Mouse (Mus musculus) ovary, postnatal 14 days (tissue): ENCODE measurements around the gene Gfy.
A peak's percentile ranks its signal among the peaks of the same experiment; 100 is the strongest.

ENCODE experiments used
- DNase-seq: peaks from one replicate; pipeline ENCODE4 v3.0.0; 2022; ENCODE audit warnings: low spot score

Gfy gene

GRCm38 (mm10) chr7:45179469-45179868, at the start of gene Gfy:
Gene Gfy, minus strand, starts transcription at chr7:45179569.
- DNase-seq: no peak

DNA sequence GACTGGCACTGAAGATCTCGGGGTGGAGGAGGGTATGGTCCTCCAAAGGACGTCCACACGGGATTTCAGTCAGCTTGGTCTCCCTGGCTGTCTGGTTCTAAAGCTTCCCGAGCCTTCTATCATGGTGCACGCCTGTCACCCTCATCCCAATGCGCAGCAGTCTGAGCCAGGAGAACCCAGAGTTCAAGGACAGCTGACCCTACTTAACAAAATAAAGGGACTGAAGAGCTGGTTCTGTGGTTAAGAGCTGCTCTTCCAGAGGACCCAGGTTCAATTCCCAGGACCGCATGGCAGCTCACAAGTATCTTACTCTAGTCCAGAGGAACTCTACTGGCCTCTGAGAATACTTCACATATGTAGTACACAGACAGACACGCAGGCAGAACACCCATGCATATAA, 49.7 kb upstream of the Gfy start:
- no peak for DNase-seq

DNA sequence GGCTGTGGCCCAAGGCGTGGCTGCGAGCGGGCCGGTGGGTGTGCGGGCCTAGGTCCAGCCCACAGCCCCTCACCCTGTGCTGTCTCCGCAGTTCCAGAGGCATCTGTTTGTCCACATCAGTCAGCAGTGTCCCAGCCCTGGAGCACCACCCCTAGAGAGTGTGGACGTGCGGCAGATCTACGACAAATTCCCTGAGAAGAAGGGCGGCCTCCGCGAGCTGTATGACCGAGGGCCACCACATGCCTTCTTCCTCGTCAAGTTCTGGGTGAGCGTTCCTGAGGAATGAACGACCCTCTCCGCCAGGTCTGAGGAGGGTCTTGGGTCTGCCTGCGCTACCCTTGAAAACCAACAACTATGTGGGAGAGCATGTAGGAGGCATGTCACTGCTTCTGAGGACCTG, 49.2 kb upstream of the Gfy start:
- DNase-seq: no peak

DNA sequence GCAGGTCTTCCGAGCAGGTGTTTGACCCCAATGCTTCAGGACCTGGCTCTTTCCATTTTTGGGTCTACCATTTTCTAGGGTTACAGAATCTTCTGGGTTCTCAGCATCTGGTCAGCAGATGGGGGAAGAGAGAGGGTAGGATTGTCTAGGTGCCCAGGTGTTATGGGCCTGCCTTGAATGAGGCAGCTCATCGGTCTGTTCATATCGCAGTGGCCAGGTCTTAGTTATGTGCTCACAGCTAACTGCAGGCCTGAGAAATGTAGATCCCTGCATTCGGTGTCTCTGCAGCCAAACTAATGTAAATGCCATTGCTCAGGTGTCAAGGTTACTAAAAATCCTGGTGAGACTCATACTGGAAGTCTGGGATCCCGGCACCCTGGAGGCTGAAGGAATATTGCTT, 47.1 kb upstream of the Gfy start:
- no peak for DNase-seq

DNA sequence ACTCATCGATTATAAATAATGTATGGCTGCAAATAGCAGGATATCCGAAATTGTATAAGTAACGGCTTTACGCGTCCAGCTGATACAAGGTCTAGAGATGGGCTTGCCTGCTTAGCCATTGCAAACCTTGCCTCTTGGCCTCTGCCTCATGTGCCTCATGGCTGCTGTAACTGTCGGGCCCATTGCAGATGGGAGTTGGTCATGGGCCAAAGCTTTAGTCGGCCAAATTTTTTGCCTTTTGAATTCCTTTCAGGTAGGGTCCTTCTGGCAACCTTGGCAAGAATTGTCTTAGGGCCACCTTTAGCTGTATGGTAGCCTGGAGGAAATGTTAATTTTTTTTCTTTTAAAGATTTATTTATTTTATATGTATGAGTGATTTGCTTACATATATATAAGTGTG, 45.5 kb upstream of the Gfy start:
- no peak for DNase-seq

DNA sequence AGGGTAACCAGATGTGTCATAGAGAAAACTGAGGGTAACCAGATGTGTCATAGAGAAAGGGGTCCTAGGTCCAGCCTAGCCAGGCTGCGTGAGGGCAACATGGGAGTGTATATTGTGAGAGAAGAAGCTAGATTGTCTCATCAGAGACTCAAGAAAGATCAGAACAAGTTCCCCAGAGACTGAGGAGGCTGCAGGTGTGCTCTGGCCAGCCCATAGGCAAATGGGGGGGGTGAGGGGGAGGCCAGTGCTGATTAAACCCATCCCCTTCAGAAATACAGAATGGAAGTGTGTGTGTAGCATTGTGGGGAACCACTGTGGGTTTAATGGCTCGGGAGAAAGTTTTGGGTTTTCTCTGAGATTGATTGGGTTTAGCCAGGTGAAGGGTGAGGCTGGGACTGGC, 42.3 kb upstream of the Gfy start:
- no peak for DNase-seq

- peak; percentile 64 for DNase-seq
Measured at GRCm38 (mm10) chr7:45216442-45217183, 37.2 kb upstream of the Gfy start.

- peak; percentile 47 for DNase-seq
Measured at GRCm38 (mm10) chr7:45215673-45216441, 36.5 kb upstream of the Gfy start, which contains the start of gene Tead2. Gene Tead2, plus strand, starts transcription at chr7:45215753.

DNA sequence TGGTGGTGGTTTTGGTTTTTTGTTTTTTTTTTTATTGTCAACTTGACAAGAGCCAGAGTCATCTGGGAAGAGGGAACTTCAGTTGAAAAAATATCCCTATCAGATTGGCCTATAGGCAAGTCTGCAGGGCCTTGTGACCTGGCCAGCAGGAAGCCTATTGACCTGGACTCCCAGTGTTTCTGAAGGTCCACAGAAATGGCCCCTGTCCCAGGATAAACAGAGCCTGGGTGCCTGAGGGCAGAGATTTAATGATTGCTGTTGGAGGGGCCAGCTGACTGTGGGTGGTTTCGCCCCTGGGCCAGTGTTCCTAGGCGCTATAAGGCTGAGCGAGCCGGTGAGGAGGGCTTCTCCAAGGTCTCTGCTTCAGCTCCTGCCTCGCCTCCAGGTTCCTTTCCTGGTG, 34.3 kb upstream of the Gfy start:
- no peak for DNase-seq

- no peak for DNase-seq
Measured at GRCm38 (mm10) chr7:45212356-45212755, 33.0 kb upstream of the Gfy start.

DNA sequence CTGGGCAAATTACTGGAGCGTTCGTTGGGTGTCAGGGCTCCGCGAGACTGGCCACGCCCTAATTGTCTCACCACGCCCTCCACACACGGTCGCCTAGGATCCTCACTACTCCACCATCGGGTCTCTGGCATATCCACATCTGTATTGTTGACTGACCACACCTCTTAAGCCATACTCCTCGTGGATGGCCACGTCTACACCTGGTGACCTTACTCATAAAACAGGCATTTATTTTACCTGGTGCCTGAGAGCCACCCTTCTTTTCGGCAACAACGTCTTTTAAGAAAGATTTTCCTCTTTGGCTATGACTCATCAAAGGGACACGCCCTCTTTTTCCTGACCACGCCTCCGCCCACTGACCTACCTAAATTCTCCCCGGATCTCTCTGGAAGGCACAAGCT, 32.5 kb upstream of the Gfy start, which contains the start of gene Dkkl1:
TSS of gene Dkkl1 (minus strand) at position 297 of the 401 bp plus-strand sequence.
- no peak for DNase-seq

- no peak for DNase-seq
Measured at GRCm38 (mm10) chr7:45211070-45211469, 31.7 kb upstream of the Gfy start.

- no peak for DNase-seq
Measured at GRCm38 (mm10) chr7:45208260-45208659, 28.9 kb upstream of the Gfy start.

GRCm38 (mm10) chr7:45204380-45205143, 25.2 kb upstream of the Gfy start, which contains the start of gene Ccdc155:
Gene Ccdc155, minus strand, starts transcription at chr7:45204892.
- DNase-seq: peak; percentile 72

DNA sequence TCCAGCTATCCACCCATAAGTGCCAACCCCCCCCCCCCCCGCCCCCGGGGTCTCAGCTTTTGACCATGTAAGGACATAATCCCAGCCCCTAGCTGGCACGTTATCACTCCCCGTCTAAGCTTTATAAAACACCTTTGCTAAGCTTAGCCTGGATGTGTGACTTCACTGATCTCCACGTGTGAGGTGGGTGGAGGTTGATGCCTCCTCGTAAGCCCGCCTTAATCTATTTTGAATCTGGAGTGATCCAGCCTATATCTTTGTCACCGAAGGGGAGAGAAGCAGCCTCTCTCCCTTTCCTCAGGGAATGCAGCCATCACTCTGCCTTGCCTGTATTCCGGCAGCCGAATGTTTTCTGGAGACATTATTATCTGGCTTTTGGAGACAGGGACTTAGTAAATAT, 23.3 kb upstream of the Gfy start:
- no peak for DNase-seq

- no peak for DNase-seq
Measured at GRCm38 (mm10) chr7:45198961-45199360, 19.6 kb upstream of the Gfy start.

DNA sequence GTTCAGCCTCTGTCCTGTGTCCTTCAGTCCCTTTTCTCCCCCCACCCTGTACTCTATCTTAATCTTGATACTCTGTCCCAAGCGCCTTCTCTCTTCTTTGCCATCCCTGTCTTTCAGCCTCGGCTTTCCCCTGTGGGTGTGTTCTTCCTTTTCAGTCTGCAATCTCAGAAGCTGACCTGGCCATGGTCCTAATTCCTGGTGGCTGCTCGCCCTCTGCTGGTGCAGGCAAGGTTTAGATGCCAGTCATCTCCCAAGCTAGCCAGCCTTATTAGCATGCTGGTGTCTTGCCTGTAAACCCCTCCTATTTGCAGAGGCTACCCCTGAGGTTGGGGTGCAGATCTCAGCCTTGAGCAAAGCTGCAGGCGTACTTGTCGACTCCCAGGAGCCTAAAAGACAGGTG, 19.1 kb upstream of the Gfy start:
- DNase-seq: peak; percentile 57

DNA sequence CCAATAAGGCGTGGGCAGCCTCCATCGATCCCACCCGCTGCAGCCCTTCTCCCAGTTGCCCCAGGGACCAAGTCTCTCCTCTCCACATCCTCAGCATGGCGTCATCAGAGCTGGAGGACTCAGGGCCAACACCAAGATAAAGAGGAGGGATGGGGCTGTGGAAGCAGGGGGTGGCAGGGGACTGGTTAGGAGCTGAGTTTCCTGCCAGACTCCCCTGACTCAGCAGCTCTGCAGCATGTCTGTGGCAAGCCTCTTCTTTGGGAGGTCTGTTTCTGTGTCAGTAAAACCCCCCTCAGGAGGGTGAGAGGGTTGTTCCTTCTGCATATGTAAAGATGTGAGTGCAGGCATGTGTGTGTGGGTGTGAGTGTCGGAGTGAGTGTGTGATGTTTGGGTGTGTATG, 17.6 kb upstream of the Gfy start:
- no peak for DNase-seq

DNA sequence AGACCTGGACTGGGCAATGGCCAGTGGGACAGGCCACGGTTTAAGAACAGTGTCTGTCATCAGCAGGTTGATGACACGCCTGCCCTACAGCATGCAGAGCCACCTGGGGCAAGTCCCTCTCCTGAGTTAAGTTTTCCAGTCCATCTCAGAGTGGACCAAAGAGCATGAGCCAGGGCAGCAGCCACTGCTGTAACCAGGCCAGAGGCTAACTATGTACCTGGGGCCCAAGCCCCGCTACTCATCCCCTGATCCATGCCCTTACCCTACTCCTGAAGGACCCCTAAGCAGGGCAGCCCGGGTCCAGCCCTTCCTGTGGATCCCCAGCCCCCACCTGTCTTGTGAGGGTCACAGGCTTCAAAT, 16.8 kb upstream of the Gfy start:
- no peak for DNase-seq

DNA sequence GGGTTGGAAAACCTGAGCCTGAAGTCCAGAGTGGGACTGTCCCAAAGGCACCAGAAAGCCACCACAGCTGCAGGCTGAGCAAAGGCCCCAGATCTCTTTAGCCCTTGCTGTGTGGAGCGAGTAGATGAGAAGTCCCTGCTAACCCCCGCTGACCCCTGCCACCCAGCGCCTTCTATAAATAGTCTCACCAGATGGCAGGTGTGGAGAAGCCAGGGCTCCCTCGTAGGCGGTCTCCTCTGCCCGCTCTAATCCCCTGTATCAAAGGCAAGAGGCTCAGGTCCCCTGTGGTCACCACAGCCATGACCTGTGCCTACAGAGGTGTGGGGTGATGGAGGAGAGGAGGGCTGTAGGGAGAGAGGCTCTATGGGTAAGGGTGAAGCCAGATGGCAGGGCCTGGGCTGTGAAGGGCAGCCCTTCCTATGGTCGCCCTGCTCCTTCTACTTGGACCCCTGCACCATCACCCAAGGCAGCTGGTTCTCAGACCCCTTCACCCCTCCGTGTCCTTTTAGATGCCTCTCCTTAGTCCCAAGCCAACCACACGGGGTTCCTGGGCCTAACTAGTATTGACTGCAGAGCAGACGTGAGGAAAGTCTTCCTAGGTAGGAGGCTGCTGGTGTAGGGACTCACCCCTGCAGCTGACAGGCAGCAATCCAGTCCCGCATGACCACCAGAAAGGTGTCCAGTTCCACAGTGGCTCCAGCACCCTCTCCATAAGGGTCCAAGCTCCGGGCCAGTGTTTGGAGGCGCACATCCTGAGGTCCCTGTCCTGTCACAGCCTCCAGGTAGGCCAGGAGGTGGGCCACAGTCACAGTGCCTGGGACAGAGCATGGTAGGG, 16.2 kb upstream of the Gfy start:
- no peak for DNase-seq

- no peak for DNase-seq
Measured at GRCm38 (mm10) chr7:45193871-45194785, 14.8 kb upstream of the Gfy start.
